Mouse (Mus musculus): ENCODE data around the gene Tbxa2r.
A peak's percentile ranks its signal among the peaks of the same experiment; 100 is the strongest.

DNA sequence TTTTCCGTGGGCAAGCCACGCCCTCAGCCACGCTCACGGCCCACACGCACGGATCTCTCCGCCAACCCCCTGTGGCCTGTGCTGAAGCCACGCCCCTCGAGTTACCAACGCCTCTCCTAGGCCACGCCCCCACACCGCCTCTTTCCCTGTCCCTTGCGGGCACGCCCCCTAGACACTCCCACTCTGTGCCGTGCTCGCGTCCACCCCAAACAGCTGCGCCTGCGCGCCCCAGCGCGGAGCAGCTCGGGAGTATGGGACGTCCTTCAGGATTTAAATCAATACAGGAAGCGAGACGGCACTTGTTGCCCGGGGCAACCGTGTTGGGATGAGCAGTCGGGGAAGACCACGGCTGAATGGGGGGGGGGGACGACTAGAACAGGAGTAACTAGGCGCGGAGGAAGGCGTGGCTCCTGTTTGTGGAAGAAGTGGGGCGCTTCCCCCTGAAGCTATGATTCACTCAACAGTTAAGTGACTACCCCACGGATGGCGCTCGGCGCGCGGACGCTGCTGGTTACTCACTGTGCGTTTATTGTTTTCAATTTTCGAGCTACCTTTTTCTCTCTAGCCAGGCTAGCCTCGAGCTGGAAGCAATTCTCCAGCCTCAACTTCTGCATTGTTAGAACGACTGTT lies 50.1 kb downstream of the Tbxa2r start:
- TF ChIP-seq CTCF (IDR thresholded peaks at IDR 0.05; ENCODE audit: borderline replicate concordance, control insufficient read depth, extremely low read depth, insufficient read depth, low read length, poor library complexity) (0 out of 2 replicates have a peak, but pooled peaks have one; percentile 39), POLR2A (IDR thresholded peaks at IDR 0.05; ENCODE audit: control insufficient read depth, extremely low read depth, insufficient read depth, low read length, poor library complexity) (peak; percentile 81)

Measured in thymus, adult 2 months (tissue).